Mouse (Mus musculus) forebrain, postnatal 0 days (tissue): ENCODE results near the gene Psmb9. TPM values are rescaled to one million over a fixed set of nuclear protein-coding genes. Genes with fewer than 3 reads are reported as not detected.

Experiments
- ATAC-seq: fragments of 200-750 bp; cut with Nextera tagmentation; 2 replicates; pipeline ENCODE4 v1.8.0; 2017; ENCODE audit warnings: mild to moderate bottlenecking, moderate library complexity
- DNase-seq: peaks from one replicate; pipeline ENCODE4 v3.0.0-alpha.2; 2015
- H3K27ac ChIP-seq: fragments of 300-500 bp; sonication (generic); 2 replicates; pipeline ENCODE4 v1.5.1; 2014; ENCODE audit warnings: low read depth, mild to moderate bottlenecking, antibody characterized with exemption, low read length, moderate library complexity, mixed read lengths
- H3K27me3 ChIP-seq: fragments of 300-500 bp; sonication (generic); 2 replicates; pipeline ENCODE4 v1.6.1; 2014; ENCODE audit warnings: mild to moderate bottlenecking, low read length, mixed read lengths; ENCODE audit not compliant: insufficient read depth
- H3K36me3 ChIP-seq: fragments of 300-500 bp; sonication (generic); 2 replicates; pipeline ENCODE4 v1.6.1; 2014; ENCODE audit warnings: mild to moderate bottlenecking, moderate library complexity; ENCODE audit not compliant: insufficient read depth
- H3K4me1 ChIP-seq: fragments of 300-500 bp; sonication (generic); 2 replicates; pipeline ENCODE4 v1.6.1; 2014; ENCODE audit warnings: antibody characterized with exemption; ENCODE audit not compliant: insufficient read depth
- H3K4me2 ChIP-seq: fragments of 300-500 bp; sonication (generic); 2 replicates; pipeline ENCODE4 v1.6.1; 2014; ENCODE audit warnings: low read depth, mild to moderate bottlenecking, moderate library complexity
- H3K4me3 ChIP-seq: fragments of 300-500 bp; sonication (generic); 2 replicates; pipeline ENCODE4 v1.5.1; 2014; ENCODE audit warnings: low read depth, low read length, mixed read lengths
- H3K9ac ChIP-seq: fragments of 300-500 bp; sonication (generic); 2 replicates; pipeline ENCODE4 v1.6.1; 2014; ENCODE audit warnings: mild to moderate bottlenecking
- H3K9me3 ChIP-seq: fragments of 300-500 bp; sonication (generic); 2 replicates; pipeline ENCODE4 v1.6.1; 2016; ENCODE audit warnings: low read length
- CTCF ChIP-seq: sonication (generic); IDR thresholded peaks from 2 replicates; pipeline ENCODE4 v1.5.1; 2016; ENCODE audit warnings: antibody characterized with exemption, control low read depth, low read depth
- WGBS: fragments of 180-500 bp; shearing (Covaris S2); extraction: QIAGEN DNeasy Blood & Tissue Kit; methylation state at CpG from one replicate; pipeline ENCODE4 v1.1.7; 2014; 5-methylcytosine and 5-hydroxymethylcytosine counted together
- polyA plus RNA-seq: library from polyadenylated mRNA; unstranded; fragments of >200 nt; fragmentation: Nextera tagmentation; extraction: Ambion mirVana; gene quantifications from 2 replicates; pipeline ENCODE4 v1.2.1, GENCODE M21; 2015
- total RNA-seq: library from RNA; depleted of rRNA; stranded (reverse); fragments of >200 nt; gene quantifications from 2 replicates; pipeline ENCODE4 v1.2.3, GENCODE M21; 2014; rRNA removed

Gene Psmb9
- total and polyA plus RNA-seq, 2 experiments from 2014 or later: 1.9 to 2.3 TPM

DNA sequence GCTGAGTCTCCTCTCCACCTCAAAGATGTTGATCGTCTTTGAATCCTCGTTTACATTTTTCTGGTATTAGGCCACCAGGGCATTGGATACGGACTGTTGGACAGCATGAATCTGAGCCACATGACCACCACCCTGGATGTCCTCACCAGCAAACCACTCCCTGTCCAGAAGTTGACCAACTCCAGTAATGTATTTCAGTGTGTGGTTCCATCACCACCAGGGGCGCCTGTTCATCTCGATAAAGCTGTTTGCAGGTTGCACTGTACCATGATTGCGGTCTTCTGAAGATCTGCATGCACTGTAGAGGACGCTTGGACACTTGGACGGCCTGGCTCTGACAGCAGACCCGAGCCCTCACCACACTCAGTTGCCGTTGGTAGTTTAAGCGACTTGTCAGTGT lies 54.3 kb downstream of the Psmb9 start:
- peak; percentile 52 for TF ChIP-seq CTCF
- DNase-seq: no peak
- Histone ChIP-seq H3K4me1 (0 out of 2 replicates have a peak, but pooled peaks cover 5% of the 10 kb centered on the region), H3K9me3 (no peaks in the 10 kb centered on the region), H3K36me3 (no peaks in the 10 kb centered on the region), H3K27me3 (peaks cover 2% of the 10 kb centered on the region; the same call in 1 of the 2 replicates), H3K4me2 (no peak overlapping the region), H3K4me3 (no peak overlapping the region), H3K9ac (no peak overlapping the region), H3K27ac (no peak overlapping the region)
- ATAC-seq: no peak
- WGBS: 88% methylated on average over 11 of the region's 11 CpGs

Other genes starting within 250 kb of the Psmb9 start
- 57.0 and 78.4 TPM in 2 replicates for gene Pfdn6, start 247.4 kb downstream of the Psmb9 start, total RNA-seq
- 173 and 185 TPM in 2 replicates for gene Pfdn6, start 247.4 kb downstream of the Psmb9 start, polyA plus RNA-seq
- 18.9 and 21.9 TPM in 2 replicates for gene Wdr46, start 247.1 kb downstream of the Psmb9 start, total RNA-seq
- gene Wdr46, start 247.1 kb downstream of the Psmb9 start, polyA plus RNA-seq: 15.9 and 23.2 TPM in 2 replicates
- gene B3galt4, start 236.3 kb downstream of the Psmb9 start, total RNA-seq: 11.5 and 11.7 TPM in 2 replicates
- 8.3 and 9.8 TPM in 2 replicates for gene B3galt4, start 236.3 kb downstream of the Psmb9 start, polyA plus RNA-seq
- 46.2 and 46.8 TPM in 2 replicates for gene Vps52, start 232.0 kb downstream of the Psmb9 start, total RNA-seq
- 59.6 and 66.1 TPM in 2 replicates for gene Vps52, start 232.0 kb downstream of the Psmb9 start, polyA plus RNA-seq
- gene Rps18, start 231.8 kb downstream of the Psmb9 start, total RNA-seq: 1,357 and 2,159 TPM in 2 replicates
- 876 and 1,153 TPM in 2 replicates for gene Rps18, start 231.8 kb downstream of the Psmb9 start, polyA plus RNA-seq
- gene H2-K1, start 187.4 kb downstream of the Psmb9 start, total RNA-seq: 14.3 and 21.9 TPM in 2 replicates
- 17.3 and 21.2 TPM in 2 replicates for gene H2-K1, start 187.4 kb downstream of the Psmb9 start, polyA plus RNA-seq
- 20.7 and 21.4 TPM in 2 replicates for gene Ring1, start 163.1 kb downstream of the Psmb9 start, total RNA-seq
- 15.7 and 19.0 TPM in 2 replicates for gene Ring1, start 163.1 kb downstream of the Psmb9 start, polyA plus RNA-seq
- gene H2-Ke6, start 159.7 kb downstream of the Psmb9 start, total RNA-seq: 39.1 and 58.0 TPM in 2 replicates
- 54.6 and 55.7 TPM in 2 replicates for gene H2-Ke6, start 159.7 kb downstream of the Psmb9 start, polyA plus RNA-seq
- gene Slc39a7, start 156.1 kb downstream of the Psmb9 start, total RNA-seq: 126 and 161 TPM in 2 replicates
- gene Slc39a7, start 156.1 kb downstream of the Psmb9 start, polyA plus RNA-seq: 124 and 138 TPM in 2 replicates
- gene Rxrb, start 156.0 kb downstream of the Psmb9 start, total RNA-seq: 56.2 and 60.8 TPM in 2 replicates
- 58.1 and 58.4 TPM in 2 replicates for gene Rxrb, start 156.0 kb downstream of the Psmb9 start, polyA plus RNA-seq
- 10.2 and 28.0 TPM in 2 replicates for gene Col11a2, start 148.3 kb downstream of the Psmb9 start, total RNA-seq
- 1.2 and 2.1 TPM in 2 replicates for gene Col11a2, start 148.3 kb downstream of the Psmb9 start, polyA plus RNA-seq
- gene H2-Oa, start 95.4 kb downstream of the Psmb9 start, total RNA-seq: not detected in 2 replicates
- 0.13 TPM in 1 of 2 replicates, not detected in the other for gene H2-Oa, start 95.4 kb downstream of the Psmb9 start, polyA plus RNA-seq
- 21.5 and 25.7 TPM in 2 replicates for gene H2-DMa, start 68.2 kb downstream of the Psmb9 start, total RNA-seq
- 19.2 and 23.5 TPM in 2 replicates for gene H2-DMa, start 68.2 kb downstream of the Psmb9 start, polyA plus RNA-seq
- gene Brd2, start 65.1 kb downstream of the Psmb9 start, total RNA-seq: 191 and 219 TPM in 2 replicates
- gene Brd2, start 65.1 kb downstream of the Psmb9 start, polyA plus RNA-seq: 122 and 129 TPM in 2 replicates
- gene H2-DMb2, start 44.5 kb downstream of the Psmb9 start, total RNA-seq: 2.2 and 2.4 TPM in 2 replicates
- 0.72 and 1.0 TPM in 2 replicates for gene H2-DMb2, start 44.5 kb downstream of the Psmb9 start, polyA plus RNA-seq
- 0.62 and 2.8 TPM in 2 replicates for gene H2-DMb1, start 34.7 kb downstream of the Psmb9 start, total RNA-seq
- 1.5 and 1.7 TPM in 2 replicates for gene H2-DMb1, start 34.7 kb downstream of the Psmb9 start, polyA plus RNA-seq
- gene Tap1, start 211 bp downstream of the Psmb9 start, total RNA-seq: 5.2 and 7.5 TPM in 2 replicates
- gene Tap1, start 211 bp downstream of the Psmb9 start, polyA plus RNA-seq: 4.6 and 5.0 TPM in 2 replicates
- 1.5 and 2.9 TPM in 2 replicates for gene Psmb8, start 10.0 kb upstream of the Psmb9 start, total RNA-seq
- gene Psmb8, start 10.0 kb upstream of the Psmb9 start, polyA plus RNA-seq: 4.8 and 7.2 TPM in 2 replicates
- 1.3 and 1.9 TPM in 2 replicates for gene Tap2, start 15.8 kb upstream of the Psmb9 start, total RNA-seq
- gene Tap2, start 15.8 kb upstream of the Psmb9 start, polyA plus RNA-seq: 3.2 and 3.8 TPM in 2 replicates
- gene H2-Ob, start 51.1 kb upstream of the Psmb9 start, total RNA-seq: 0.10 TPM in 1 of 2 replicates, not detected in the other
- 0.33 and 0.36 TPM in 2 replicates for gene H2-Ob, start 51.1 kb upstream of the Psmb9 start, polyA plus RNA-seq
- gene H2-Ab1, start 69.9 kb upstream of the Psmb9 start, total RNA-seq: 0.38 and 2.0 TPM in 2 replicates
- gene H2-Ab1, start 69.9 kb upstream of the Psmb9 start, polyA plus RNA-seq: 1.8 and 2.1 TPM in 2 replicates
- 0.14 and 0.85 TPM in 2 replicates for gene H2-Aa, start 100.1 kb upstream of the Psmb9 start, total RNA-seq
- gene H2-Aa, start 100.1 kb upstream of the Psmb9 start, polyA plus RNA-seq: 0.59 and 0.73 TPM in 2 replicates
- gene H2-Eb1, start 118.1 kb upstream of the Psmb9 start, total RNA-seq: 1.5 and 2.1 TPM in 2 replicates
- 2.5 and 2.7 TPM in 2 replicates for gene H2-Eb1, start 118.1 kb upstream of the Psmb9 start, polyA plus RNA-seq
- gene H2-Eb2, start 137.9 kb upstream of the Psmb9 start, total RNA-seq: 0.15 TPM in 1 of 2 replicates, not detected in the other
- gene H2-Eb2, start 137.9 kb upstream of the Psmb9 start, polyA plus RNA-seq: 0.04 TPM in 1 of 2 replicates, not detected in the other
- gene Btnl2, start 167.1 kb upstream of the Psmb9 start, total RNA-seq: not detected in 2 replicates
- not detected in 2 replicates for gene Btnl2, start 167.1 kb upstream of the Psmb9 start, polyA plus RNA-seq
- gene Btnl1, start 189.4 kb upstream of the Psmb9 start, total RNA-seq: not detected in 2 replicates
- gene Btnl1, start 189.4 kb upstream of the Psmb9 start, polyA plus RNA-seq: not detected in 2 replicates
- 6.5 and 9.0 TPM in 2 replicates for gene BC051142, start 211.1 kb upstream of the Psmb9 start, total RNA-seq
- gene BC051142, start 211.1 kb upstream of the Psmb9 start, polyA plus RNA-seq: 4.4 and 5.5 TPM in 2 replicates